Mouse (Mus musculus) G1E (cell line): Measurements from ENCODE around the gene Itsn1.

ENCODE experiments used
- CTCF ChIP-seq: IDR thresholded peaks from 2 replicates; pipeline ENCODE4 v1.5.1; 2012; ENCODE audit warnings: low read depth, low read length, inconsistent platforms, mixed read lengths
- GATA1 ChIP-seq: IDR thresholded peaks from 2 replicates; pipeline ENCODE4 v1.6.1; 2012; ENCODE audit warnings: borderline replicate concordance, low read length, inconsistent platforms, mixed read lengths

DNA sequence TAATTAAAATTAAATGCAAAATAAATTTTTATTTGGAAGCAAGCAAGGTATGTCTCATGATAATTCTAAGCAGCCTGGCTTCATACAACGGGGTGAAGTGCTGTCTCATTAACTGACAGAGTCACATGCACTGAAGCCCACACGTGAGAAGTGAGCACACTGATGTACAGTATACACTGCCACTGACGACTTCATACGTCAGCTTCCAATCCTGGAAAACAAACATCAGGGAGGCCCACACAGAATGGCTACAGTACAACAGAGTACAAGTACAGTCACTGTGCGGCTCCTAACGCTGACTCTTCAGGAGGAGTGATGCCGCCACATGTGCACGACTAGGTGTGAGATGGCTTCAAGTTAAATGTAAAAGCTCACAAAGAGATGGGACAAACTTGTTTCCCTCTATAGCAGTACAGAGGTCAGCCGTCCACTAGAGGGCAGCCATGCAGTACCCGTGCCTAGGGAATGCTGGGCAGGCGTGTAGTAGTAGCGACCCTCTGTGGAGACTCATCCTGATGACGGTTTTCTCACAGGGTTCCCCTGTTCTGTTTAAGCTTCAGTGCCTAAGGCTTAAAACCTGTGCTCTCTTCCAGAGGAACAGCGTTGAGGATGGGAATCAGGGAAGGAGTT is 34.5 kb upstream of the Itsn1 start:
- peak; percentile 74 for TF ChIP-seq CTCF
- TF ChIP-seq GATA1, result no peak
